Mouse (Mus musculus): ENCODE measurements around the gene Asic2. TPM values are rescaled to one million over a fixed set of nuclear protein-coding genes. Genes with fewer than 3 reads are reported as not detected.
"Not testable (repeated sequence)": the region's sequence is repeated elsewhere in the genome, so short reads cannot be mapped to it uniquely, and the experiment has no call there.

The Asic2 gene
- polyA plus RNA-seq, 1 experiment from 2014 or later: 12.4 TPM

GRCm38 (mm10) chr11:81369497-81370425 lies 598.5 kb downstream of the Asic2 start:
- 38% methylated on average over 10 of the region's 10 CpGs for WGBS
- H3K4me3 ChIP-seq (replicated peaks; ENCODE audit: low read length): no peak overlapping the region
- H3K9ac ChIP-seq: no peak overlapping the region
- H3K36me3 ChIP-seq (replicated peaks; ENCODE audit: control insufficient read depth, insufficient read depth): no peaks in the 10 kb centered on the region
- DNase-seq (ENCODE audit: low spot score): no peak
- no peak overlapping the region for H3K27ac ChIP-seq
- H3K4me1 ChIP-seq (replicated peaks; ENCODE audit: control insufficient read depth, insufficient read depth, low read length): 0 out of 2 replicates have a peak, but pooled peaks cover 13% of the 10 kb centered on the region
- no peaks in the 10 kb centered on the region for H3K9me3 ChIP-seq (ENCODE audit: control insufficient read depth, low read length)
- no peaks in the 10 kb centered on the region for H3K27me3 ChIP-seq (ENCODE audit: control insufficient read depth, insufficient read depth, low read length)
- no peak for ATAC-seq (ENCODE audit: low FRiP score)
- no peak overlapping the region for H3K4me2 ChIP-seq (replicated peaks)

GRCm38 (mm10) chr11:81364442-81364841 lies 603.8 kb downstream of the Asic2 start:
- peaks cover 5% of the 10 kb centered on the region; the same call in 1 of the 2 replicates for H3K4me1 ChIP-seq (replicated peaks; ENCODE audit: control insufficient read depth, insufficient read depth, low read length)
- no peak for DNase-seq (ENCODE audit: low spot score)
- no peak for ATAC-seq (ENCODE audit: low FRiP score)
- H3K36me3 ChIP-seq (replicated peaks; ENCODE audit: control insufficient read depth, insufficient read depth): no peaks in the 10 kb centered on the region
- no peak overlapping the region for H3K9ac ChIP-seq
- no peak overlapping the region for H3K27ac ChIP-seq
- WGBS: 98% methylated on average over 3 of the region's 3 CpGs
- no peaks in the 10 kb centered on the region for H3K27me3 ChIP-seq (ENCODE audit: control insufficient read depth, insufficient read depth, low read length)
- no peak overlapping the region for H3K4me3 ChIP-seq (replicated peaks; ENCODE audit: low read length)
- H3K4me2 ChIP-seq (replicated peaks): no peak overlapping the region
- H3K9me3 ChIP-seq (ENCODE audit: control insufficient read depth, low read length): no peaks in the 10 kb centered on the region

- no peak overlapping the region for H3K9ac ChIP-seq
- H3K27me3 ChIP-seq (ENCODE audit: control insufficient read depth, insufficient read depth, low read length): no peaks in the 10 kb centered on the region
- no peak for ATAC-seq (ENCODE audit: low FRiP score)
- no peak overlapping the region for H3K4me2 ChIP-seq (replicated peaks)
- 57% methylated on average over 3 of the region's 3 CpGs for WGBS
- peaks cover 4% of the 10 kb centered on the region; the same call in 1 of the 2 replicates for H3K4me1 ChIP-seq (replicated peaks; ENCODE audit: control insufficient read depth, insufficient read depth, low read length)
- H3K4me3 ChIP-seq (replicated peaks; ENCODE audit: low read length): no peak overlapping the region
- no peaks in the 10 kb centered on the region for H3K9me3 ChIP-seq (ENCODE audit: control insufficient read depth, low read length)
- H3K27ac ChIP-seq: no peak overlapping the region
- no peaks in the 10 kb centered on the region for H3K36me3 ChIP-seq (replicated peaks; ENCODE audit: control insufficient read depth, insufficient read depth)
- DNase-seq (ENCODE audit: low spot score): no peak
These were observed 605.8 kb downstream of the Asic2 start for GRCm38 (mm10) chr11:81362461-81362860.

- Histone ChIP-seq H3K4me3 (replicated peaks; ENCODE audit: low read length) (no peak overlapping the region), H3K9me3 (ENCODE audit: control insufficient read depth, low read length) (no peaks in the 10 kb centered on the region), H3K4me1 (replicated peaks; ENCODE audit: control insufficient read depth, insufficient read depth, low read length) (peaks cover 4% of the 10 kb centered on the region; the same call in 1 of the 2 replicates), H3K4me2 (replicated peaks) (no peak overlapping the region), H3K27me3 (ENCODE audit: control insufficient read depth, insufficient read depth, low read length) (no peaks in the 10 kb centered on the region), H3K27ac (no peak overlapping the region), H3K36me3 (replicated peaks; ENCODE audit: control insufficient read depth, insufficient read depth) (no peaks in the 10 kb centered on the region), H3K9ac (no peak overlapping the region)
- WGBS: 83% methylated on average over 4 of the region's 4 CpGs
- ATAC-seq (ENCODE audit: low FRiP score): no peak
- DNase-seq (ENCODE audit: low spot score): no peak
These were observed 607.2 kb downstream of the Asic2 start for GRCm38 (mm10) chr11:81361040-81361439.

GRCm38 (mm10) chr11:81350498-81350897 lies 617.8 kb downstream of the Asic2 start:
- not testable (repeated sequence) for H3K4me1 ChIP-seq (replicated peaks; ENCODE audit: control insufficient read depth, insufficient read depth, low read length); H3K27me3 ChIP-seq (ENCODE audit: control insufficient read depth, insufficient read depth, low read length); H3K9me3 ChIP-seq (ENCODE audit: control insufficient read depth, low read length); DNase-seq (ENCODE audit: low spot score); H3K4me3 ChIP-seq (replicated peaks; ENCODE audit: low read length); H3K27ac ChIP-seq; ATAC-seq (ENCODE audit: low FRiP score); H3K4me2 ChIP-seq (replicated peaks); H3K9ac ChIP-seq; H3K36me3 ChIP-seq (replicated peaks; ENCODE audit: control insufficient read depth, insufficient read depth)
- 81% methylated on average over 4 of the region's 6 CpGs for WGBS

- DNase-seq (ENCODE audit: low spot score): no peak
- H3K36me3 ChIP-seq (replicated peaks; ENCODE audit: control insufficient read depth, insufficient read depth): no peaks in the 10 kb centered on the region
- peaks cover 4% of the 10 kb centered on the region; the same call in 1 of the 2 replicates for H3K4me1 ChIP-seq (replicated peaks; ENCODE audit: control insufficient read depth, insufficient read depth, low read length)
- WGBS: 88% methylated on average over 2 of the region's 2 CpGs
- H3K27ac ChIP-seq: no peak overlapping the region
- H3K27me3 ChIP-seq (ENCODE audit: control insufficient read depth, insufficient read depth, low read length): no peaks in the 10 kb centered on the region
- H3K9ac ChIP-seq: no peak overlapping the region
- ATAC-seq (ENCODE audit: low FRiP score): no peak
- no peaks in the 10 kb centered on the region for H3K9me3 ChIP-seq (ENCODE audit: control insufficient read depth, low read length)
- H3K4me3 ChIP-seq (replicated peaks; ENCODE audit: low read length): no peak overlapping the region
- no peak overlapping the region for H3K4me2 ChIP-seq (replicated peaks)
These were observed 636.3 kb downstream of the Asic2 start for GRCm38 (mm10) chr11:81331977-81332376.

- H3K4me3 ChIP-seq (replicated peaks; ENCODE audit: low read length): no peak overlapping the region
- H3K27ac ChIP-seq: no peak overlapping the region
- peaks cover 4% of the 10 kb centered on the region; the same call in 1 of the 2 replicates for H3K4me1 ChIP-seq (replicated peaks; ENCODE audit: control insufficient read depth, insufficient read depth, low read length)
- no peak overlapping the region for H3K4me2 ChIP-seq (replicated peaks)
- H3K9ac ChIP-seq: no peak overlapping the region
- DNase-seq (ENCODE audit: low spot score): no peak
- H3K9me3 ChIP-seq (ENCODE audit: control insufficient read depth, low read length): no peaks in the 10 kb centered on the region
- WGBS: 88% methylated on average over 3 of the region's 3 CpGs
- no peak for ATAC-seq (ENCODE audit: low FRiP score)
- no peaks in the 10 kb centered on the region for H3K27me3 ChIP-seq (ENCODE audit: control insufficient read depth, insufficient read depth, low read length)
- no peaks in the 10 kb centered on the region for H3K36me3 ChIP-seq (replicated peaks; ENCODE audit: control insufficient read depth, insufficient read depth)
These were observed 637.3 kb downstream of the Asic2 start for GRCm38 (mm10) chr11:81330982-81331381.

- DNase-seq (ENCODE audit: low spot score) (no peak), ATAC-seq (ENCODE audit: low FRiP score) (no peak)
- H3K9ac ChIP-seq: no peak overlapping the region
- WGBS: 92% methylated on average over 5 of the region's 5 CpGs
- no peaks in the 10 kb centered on the region for H3K4me1 ChIP-seq (replicated peaks; ENCODE audit: control insufficient read depth, insufficient read depth, low read length)
- H3K36me3 ChIP-seq (replicated peaks; ENCODE audit: control insufficient read depth, insufficient read depth): no peaks in the 10 kb centered on the region
- no peak overlapping the region for H3K4me3 ChIP-seq (replicated peaks; ENCODE audit: low read length)
- H3K27ac ChIP-seq: no peak overlapping the region
- no peaks in the 10 kb centered on the region for H3K9me3 ChIP-seq (ENCODE audit: control insufficient read depth, low read length)
- H3K4me2 ChIP-seq (replicated peaks): no peak overlapping the region
- no peaks in the 10 kb centered on the region for H3K27me3 ChIP-seq (ENCODE audit: control insufficient read depth, insufficient read depth, low read length)
These were observed 640.2 kb downstream of the Asic2 start for GRCm38 (mm10) chr11:81328088-81328487.

GRCm38 (mm10) chr11:81323146-81323545 lies 645.1 kb downstream of the Asic2 start:
- Histone ChIP-seq H3K36me3 (replicated peaks; ENCODE audit: control insufficient read depth, insufficient read depth) (no peaks in the 10 kb centered on the region), H3K27me3 (ENCODE audit: control insufficient read depth, insufficient read depth, low read length) (no peaks in the 10 kb centered on the region), H3K9ac (no peak overlapping the region), H3K4me1 (replicated peaks; ENCODE audit: control insufficient read depth, insufficient read depth, low read length) (no peaks in the 10 kb centered on the region), H3K4me2 (replicated peaks) (no peak overlapping the region), H3K9me3 (ENCODE audit: control insufficient read depth, low read length) (no peaks in the 10 kb centered on the region), H3K27ac (no peak overlapping the region), H3K4me3 (replicated peaks; ENCODE audit: low read length) (no peak overlapping the region)
- WGBS: 91% methylated on average over 4 of the region's 4 CpGs
- DNase-seq (ENCODE audit: low spot score): no peak
- ATAC-seq (ENCODE audit: low FRiP score): no peak
